Mouse (Mus musculus) ES-Bruce4 (cell line): ENCODE results near the gene Alkbh4.

Experiments
- CTCF ChIP-seq: IDR thresholded peaks from one replicate; pipeline ENCODE4 v1.8.1; 2011; ENCODE audit warnings: low read depth, low read length
- POLR2A ChIP-seq: IDR thresholded peaks from one replicate; pipeline ENCODE4 v1.8.1; 2011; ENCODE audit warnings: low read length; ENCODE audit not compliant: insufficient read depth

DNA sequence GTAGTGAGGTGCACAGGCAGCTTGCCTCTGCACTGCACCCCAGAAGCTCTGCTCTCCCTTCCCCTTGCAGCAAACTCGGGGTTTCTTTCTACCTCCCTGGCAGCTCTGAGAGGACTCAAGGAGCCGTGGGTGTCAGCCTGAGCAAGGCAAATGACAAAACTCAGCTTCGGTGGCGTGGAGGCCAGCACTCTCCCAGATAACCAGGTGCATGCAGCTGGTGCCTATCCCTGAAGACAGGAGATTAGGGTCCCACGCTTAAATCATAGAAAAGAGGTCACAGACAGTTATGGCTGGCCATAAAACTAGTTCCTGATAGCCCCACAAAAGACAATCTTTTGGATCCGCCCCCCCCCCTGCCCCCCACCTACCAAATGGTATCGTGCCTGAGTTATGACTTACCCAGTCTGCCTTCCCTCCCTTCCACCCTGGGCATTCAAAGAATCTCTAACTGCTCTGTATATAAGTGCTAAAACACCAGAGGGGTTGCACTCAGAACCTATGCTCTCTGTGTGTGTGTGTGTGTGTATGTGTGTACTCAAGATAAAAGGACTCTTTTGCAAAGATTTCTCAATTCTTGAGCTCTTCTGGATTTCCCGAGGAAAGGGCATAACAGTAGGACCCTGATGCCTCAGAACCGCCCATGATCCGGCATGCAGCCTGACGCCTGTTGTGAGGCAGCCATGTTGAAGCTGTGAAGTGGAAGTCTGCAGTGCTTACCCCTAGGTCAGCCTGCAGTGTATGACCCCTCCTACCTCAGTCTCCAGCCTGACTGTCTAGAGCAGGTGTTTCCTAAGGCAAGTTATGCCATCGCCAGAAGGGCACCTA, 8.9 kb downstream of the Alkbh4 start:
- no peak for TF ChIP-seq POLR2A
- no peak for TF ChIP-seq CTCF
